Mouse (Mus musculus): ENCODE results near the gene Cog2. TPM values are rescaled to one million over a fixed set of nuclear protein-coding genes. Genes with fewer than 3 reads are reported as not detected.

Cog2 gene
- polyA plus RNA-seq, 1 experiment from 2014 or later = 37.6 TPM

- no peak overlapping the region for H3K4me3 ChIP-seq (ENCODE audit: low read length)
- 0 out of 2 replicates have a peak, but pooled peaks cover 3% of the 10 kb centered on the region for H3K4me1 ChIP-seq (ENCODE audit: control insufficient read depth, insufficient read depth, low read length)
- no peaks in the 10 kb centered on the region for H3K27me3 ChIP-seq (replicated peaks; ENCODE audit: control insufficient read depth, insufficient read depth, low read length)
- 84% methylated on average over 3 of the region's 3 CpGs for WGBS
- H3K4me2 ChIP-seq (ENCODE audit: low read depth, low read length) = no peak overlapping the region
- H3K27ac ChIP-seq (ENCODE audit: low read length) = no peak overlapping the region
- ATAC-seq = no peak
- H3K9me3 ChIP-seq (ENCODE audit: control insufficient read depth, low read length) = no peaks in the 10 kb centered on the region
- no peaks in the 10 kb centered on the region for H3K36me3 ChIP-seq (ENCODE audit: control insufficient read depth, insufficient read depth, low read length)
- H3K9ac ChIP-seq (ENCODE audit: low read depth, low read length) = no peak overlapping the region
Measured at GRCm38 (mm10) chr8:124494397-124494796, 26.2 kb upstream of the Cog2 start.

- no peak overlapping the region for H3K9ac ChIP-seq (ENCODE audit: low read depth, low read length)
- H3K27me3 ChIP-seq (replicated peaks; ENCODE audit: control insufficient read depth, insufficient read depth, low read length) = no peaks in the 10 kb centered on the region
- no peak for ATAC-seq
- H3K4me1 ChIP-seq (ENCODE audit: control insufficient read depth, insufficient read depth, low read length) = 0 out of 2 replicates have a peak, but pooled peaks cover 4% of the 10 kb centered on the region
- H3K36me3 ChIP-seq (ENCODE audit: control insufficient read depth, insufficient read depth, low read length) = no peaks in the 10 kb centered on the region
- H3K27ac ChIP-seq (ENCODE audit: low read length) = no peak overlapping the region
- 83% methylated on average over 15 of the region's 15 CpGs for WGBS
- no peaks in the 10 kb centered on the region for H3K9me3 ChIP-seq (ENCODE audit: control insufficient read depth, low read length)
- no peak overlapping the region for H3K4me3 ChIP-seq (ENCODE audit: low read length)
- no peak overlapping the region for H3K4me2 ChIP-seq (ENCODE audit: low read depth, low read length)
Measured at GRCm38 (mm10) chr8:124494955-124495354, 25.6 kb upstream of the Cog2 start.

- H3K36me3 ChIP-seq (ENCODE audit: control insufficient read depth, insufficient read depth, low read length) = no peaks in the 10 kb centered on the region
- no peak overlapping the region for H3K27ac ChIP-seq (ENCODE audit: low read length)
- ATAC-seq = no peak
- 0 out of 2 replicates have a peak, but pooled peaks cover 4% of the 10 kb centered on the region for H3K4me1 ChIP-seq (ENCODE audit: control insufficient read depth, insufficient read depth, low read length)
- 55% methylated on average over 11 of the region's 11 CpGs for WGBS
- no peak overlapping the region for H3K4me2 ChIP-seq (ENCODE audit: low read depth, low read length)
- H3K27me3 ChIP-seq (replicated peaks; ENCODE audit: control insufficient read depth, insufficient read depth, low read length) = no peaks in the 10 kb centered on the region
- no peak overlapping the region for H3K9ac ChIP-seq (ENCODE audit: low read depth, low read length)
- no peak overlapping the region for H3K4me3 ChIP-seq (ENCODE audit: low read length)
- no peaks in the 10 kb centered on the region for H3K9me3 ChIP-seq (ENCODE audit: control insufficient read depth, low read length)
Measured at GRCm38 (mm10) chr8:124495676-124496075, 24.9 kb upstream of the Cog2 start.

GRCm38 (mm10) chr8:124496266-124496665, 24.3 kb upstream of the Cog2 start:
- 85% methylated on average over 4 of the region's 4 CpGs for WGBS
- H3K4me3 ChIP-seq (ENCODE audit: low read length) = no peak overlapping the region
- 0 out of 2 replicates have a peak, but pooled peaks cover 4% of the 10 kb centered on the region for H3K4me1 ChIP-seq (ENCODE audit: control insufficient read depth, insufficient read depth, low read length)
- no peak overlapping the region for H3K4me2 ChIP-seq (ENCODE audit: low read depth, low read length)
- no peak overlapping the region for H3K27ac ChIP-seq (ENCODE audit: low read length)
- no peak for ATAC-seq
- H3K36me3 ChIP-seq (ENCODE audit: control insufficient read depth, insufficient read depth, low read length) = no peaks in the 10 kb centered on the region
- no peaks in the 10 kb centered on the region for H3K9me3 ChIP-seq (ENCODE audit: control insufficient read depth, low read length)
- H3K27me3 ChIP-seq (replicated peaks; ENCODE audit: control insufficient read depth, insufficient read depth, low read length) = no peaks in the 10 kb centered on the region
- H3K9ac ChIP-seq (ENCODE audit: low read depth, low read length) = no peak overlapping the region

GRCm38 (mm10) chr8:124496871-124497270, 23.7 kb upstream of the Cog2 start:
- 0 out of 2 replicates have a peak, but pooled peaks cover 4% of the 10 kb centered on the region for H3K4me1 ChIP-seq (ENCODE audit: control insufficient read depth, insufficient read depth, low read length)
- no peak overlapping the region for H3K4me2 ChIP-seq (ENCODE audit: low read depth, low read length)
- H3K27me3 ChIP-seq (replicated peaks; ENCODE audit: control insufficient read depth, insufficient read depth, low read length) = no peaks in the 10 kb centered on the region
- no peaks in the 10 kb centered on the region for H3K36me3 ChIP-seq (ENCODE audit: control insufficient read depth, insufficient read depth, low read length)
- H3K9me3 ChIP-seq (ENCODE audit: control insufficient read depth, low read length) = no peaks in the 10 kb centered on the region
- H3K9ac ChIP-seq (ENCODE audit: low read depth, low read length) = no peak overlapping the region
- no peak for ATAC-seq
- H3K27ac ChIP-seq (ENCODE audit: low read length) = no peak overlapping the region
- no peak overlapping the region for H3K4me3 ChIP-seq (ENCODE audit: low read length)
- WGBS = 93% methylated on average over 5 of the region's 5 CpGs

- Histone ChIP-seq H3K4me2 (ENCODE audit: low read depth, low read length) (no peak overlapping the region), H3K4me1 (ENCODE audit: control insufficient read depth, insufficient read depth, low read length) (0 out of 2 replicates have a peak, but pooled peaks cover 4% of the 10 kb centered on the region), H3K9me3 (ENCODE audit: control insufficient read depth, low read length) (no peaks in the 10 kb centered on the region; the same call in 1 of the 2 replicates), H3K27me3 (replicated peaks; ENCODE audit: control insufficient read depth, insufficient read depth, low read length) (no peaks in the 10 kb centered on the region), H3K27ac (ENCODE audit: low read length) (no peak overlapping the region), H3K4me3 (ENCODE audit: low read length) (no peak overlapping the region), H3K36me3 (ENCODE audit: control insufficient read depth, insufficient read depth, low read length) (no peaks in the 10 kb centered on the region), H3K9ac (ENCODE audit: low read depth, low read length) (no peak overlapping the region)
- no peak for ATAC-seq
Measured at GRCm38 (mm10) chr8:124498398-124498797, 22.2 kb upstream of the Cog2 start.

- H3K4me3 ChIP-seq (ENCODE audit: low read length) = no peak overlapping the region
- H3K9ac ChIP-seq (ENCODE audit: low read depth, low read length) = no peak overlapping the region
- 41% methylated on average over 7 of the region's 7 CpGs for WGBS
- peak; percentile 74 for ATAC-seq
- H3K27ac ChIP-seq (ENCODE audit: low read length) = no peak overlapping the region
- no peaks in the 10 kb centered on the region for H3K36me3 ChIP-seq (ENCODE audit: control insufficient read depth, insufficient read depth, low read length)
- no peaks in the 10 kb centered on the region for H3K27me3 ChIP-seq (replicated peaks; ENCODE audit: control insufficient read depth, insufficient read depth, low read length)
- H3K4me1 ChIP-seq (ENCODE audit: control insufficient read depth, insufficient read depth, low read length) = 0 out of 2 replicates have a peak, but pooled peaks cover 4% of the 10 kb centered on the region
- H3K4me2 ChIP-seq (ENCODE audit: low read depth, low read length) = peak overlapping the region; percentile 18; the same call in 1 of the 2 replicates
- no peaks in the 10 kb centered on the region; the same call in 1 of the 2 replicates for H3K9me3 ChIP-seq (ENCODE audit: control insufficient read depth, low read length)
Measured at GRCm38 (mm10) chr8:124499236-124499937, 21.2 kb upstream of the Cog2 start.

- no peak overlapping the region for H3K27ac ChIP-seq (ENCODE audit: low read length)
- H3K4me2 ChIP-seq (ENCODE audit: low read depth, low read length) = no peak overlapping the region
- H3K9ac ChIP-seq (ENCODE audit: low read depth, low read length) = no peak overlapping the region
- no peak overlapping the region for H3K4me3 ChIP-seq (ENCODE audit: low read length)
- WGBS = 59% methylated on average over 5 of the region's 5 CpGs
- 0 out of 2 replicates have a peak, but pooled peaks cover 4% of the 10 kb centered on the region for H3K4me1 ChIP-seq (ENCODE audit: control insufficient read depth, insufficient read depth, low read length)
- no peaks in the 10 kb centered on the region for H3K27me3 ChIP-seq (replicated peaks; ENCODE audit: control insufficient read depth, insufficient read depth, low read length)
- peak; percentile 40; the same call in 1 of the 2 replicates for ATAC-seq
- no peaks in the 10 kb centered on the region; the same call in 1 of the 2 replicates for H3K9me3 ChIP-seq (ENCODE audit: control insufficient read depth, low read length)
- no peaks in the 10 kb centered on the region for H3K36me3 ChIP-seq (ENCODE audit: control insufficient read depth, insufficient read depth, low read length)
Measured at GRCm38 (mm10) chr8:124499938-124500239, 20.7 kb upstream of the Cog2 start.

GRCm38 (mm10) chr8:124505626-124506025, 14.9 kb upstream of the Cog2 start:
- H3K9ac ChIP-seq (ENCODE audit: low read depth, low read length) = no peak overlapping the region
- no peaks in the 10 kb centered on the region for H3K4me1 ChIP-seq (ENCODE audit: control insufficient read depth, insufficient read depth, low read length)
- H3K27me3 ChIP-seq (replicated peaks; ENCODE audit: control insufficient read depth, insufficient read depth, low read length) = no peaks in the 10 kb centered on the region
- ATAC-seq = no peak
- no peaks in the 10 kb centered on the region for H3K36me3 ChIP-seq (ENCODE audit: control insufficient read depth, insufficient read depth, low read length)
- no peak overlapping the region for H3K4me2 ChIP-seq (ENCODE audit: low read depth, low read length)
- H3K27ac ChIP-seq (ENCODE audit: low read length) = no peak overlapping the region
- no peak overlapping the region for H3K4me3 ChIP-seq (ENCODE audit: low read length)
- no peaks in the 10 kb centered on the region; the same call in 1 of the 2 replicates for H3K9me3 ChIP-seq (ENCODE audit: control insufficient read depth, low read length)

All from intestine, embryonic 16.5 days (tissue).